Mouse (Mus musculus) urinary bladder, postnatal 14 days (tissue): ENCODE results near the gene Rps6.

ENCODE experiments used
- DNase-seq: peaks from one replicate; pipeline ENCODE4 v3.0.0; 2021; ENCODE audit warnings: low spot score

Gene Rps6

DNA sequence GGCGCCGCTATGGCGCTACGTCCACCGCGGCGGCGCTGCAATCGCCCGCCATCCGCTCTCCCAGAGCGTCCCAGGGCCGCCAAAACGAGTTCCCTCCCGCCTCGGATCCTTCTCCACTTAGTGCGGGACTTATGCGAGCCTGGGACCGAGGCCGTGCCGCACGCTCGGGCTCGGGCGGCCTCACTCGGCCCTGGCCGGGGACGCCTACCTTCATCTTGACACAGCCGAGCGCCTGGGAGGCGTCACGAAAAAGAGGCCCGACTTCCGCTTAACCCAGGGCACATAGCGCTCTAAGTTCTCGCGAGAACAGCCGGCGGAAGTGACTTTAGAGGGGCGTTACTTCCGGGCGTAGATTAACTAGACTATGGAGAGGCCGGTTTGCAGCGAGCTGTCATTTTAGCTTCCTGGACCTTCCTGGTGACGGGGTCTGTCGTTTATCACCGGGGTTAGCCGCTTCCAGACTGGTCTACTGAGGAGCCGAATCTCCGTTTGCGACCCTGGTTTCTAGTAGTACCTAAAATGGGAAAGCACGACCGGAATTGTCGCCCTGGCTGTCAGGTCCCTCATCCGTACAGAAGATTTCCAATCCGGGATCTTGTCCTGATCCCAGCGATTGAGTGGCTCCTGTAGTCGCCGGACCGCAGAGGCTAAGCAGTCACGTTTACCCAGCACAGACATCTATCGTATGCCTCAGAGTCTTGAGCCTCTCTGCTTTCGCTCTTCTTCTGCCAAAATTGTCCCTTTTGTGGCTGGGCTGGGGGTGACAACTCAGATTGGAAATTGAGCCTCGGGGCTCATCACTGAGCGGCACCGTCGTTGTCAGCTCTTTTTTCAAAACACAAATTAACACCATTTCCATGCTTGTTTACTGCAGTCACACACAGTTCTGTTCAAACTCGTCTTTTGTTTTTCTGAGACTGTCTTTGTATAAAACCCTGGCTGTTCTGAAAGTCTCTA is at the start of gene Rps6:
Gene Rps6, minus strand, starts transcription at position 300 of the 957 bp plus-strand sequence.
- peak; percentile 96 for DNase-seq

- no peak for DNase-seq
Observed at GRCm38 (mm10) chr4:86905869-86906268, 48.7 kb upstream of the Rps6 start.

DNA sequence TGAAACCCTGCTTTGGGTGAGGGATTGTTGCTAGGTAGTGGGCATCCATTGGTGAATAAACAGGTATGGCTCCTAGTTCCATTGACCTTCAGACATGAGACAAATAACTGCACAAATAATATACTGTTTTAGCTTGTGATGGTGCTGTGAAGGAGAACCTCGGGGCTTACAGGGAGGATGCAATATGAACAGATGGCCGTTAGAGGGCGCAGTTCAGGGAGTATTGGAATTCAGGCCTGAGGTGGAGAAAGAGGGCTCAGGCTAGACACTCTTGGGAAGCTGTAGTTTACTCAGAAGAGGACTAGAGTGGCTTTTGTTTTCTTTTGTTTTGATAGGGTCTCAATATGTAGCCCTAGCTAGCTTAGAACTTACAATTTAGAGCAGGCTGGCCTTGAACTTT is 47.8 kb upstream of the Rps6 start:
- DNase-seq: no peak

DNA sequence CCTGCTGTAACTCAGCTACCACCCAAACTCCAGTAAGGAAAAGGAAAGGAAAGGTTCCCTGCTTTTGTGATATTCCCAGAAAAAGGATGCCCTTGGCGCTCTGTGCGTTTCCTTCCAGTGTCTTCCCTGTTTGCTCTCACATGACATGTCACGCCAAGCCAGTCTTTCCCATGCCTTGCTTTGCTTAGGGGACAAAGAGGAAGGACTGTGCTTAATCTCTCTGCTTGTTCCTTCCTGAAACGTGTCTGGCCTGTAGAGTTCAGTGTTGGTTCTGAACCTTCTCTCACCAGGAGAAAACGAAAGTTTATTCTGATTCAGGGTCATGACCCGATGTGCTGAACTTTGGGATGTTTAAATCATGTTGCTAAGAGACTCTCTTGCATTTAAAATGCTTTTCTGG is 45.1 kb upstream of the Rps6 start:
- no peak for DNase-seq

GRCm38 (mm10) chr4:86898791-86899474 is 41.7 kb upstream of the Rps6 start:
- peak; percentile 20 for DNase-seq

- no peak for DNase-seq
Observed at GRCm38 (mm10) chr4:86897411-86897810, 40.2 kb upstream of the Rps6 start.

- no peak for DNase-seq
Observed at GRCm38 (mm10) chr4:86887879-86888278, 30.7 kb upstream of the Rps6 start.

GRCm38 (mm10) chr4:86886160-86886878 is 29.1 kb upstream of the Rps6 start:
- peak; percentile 31 for DNase-seq

- DNase-seq: no peak
Observed at GRCm38 (mm10) chr4:86885790-86886159, 28.6 kb upstream of the Rps6 start.

DNA sequence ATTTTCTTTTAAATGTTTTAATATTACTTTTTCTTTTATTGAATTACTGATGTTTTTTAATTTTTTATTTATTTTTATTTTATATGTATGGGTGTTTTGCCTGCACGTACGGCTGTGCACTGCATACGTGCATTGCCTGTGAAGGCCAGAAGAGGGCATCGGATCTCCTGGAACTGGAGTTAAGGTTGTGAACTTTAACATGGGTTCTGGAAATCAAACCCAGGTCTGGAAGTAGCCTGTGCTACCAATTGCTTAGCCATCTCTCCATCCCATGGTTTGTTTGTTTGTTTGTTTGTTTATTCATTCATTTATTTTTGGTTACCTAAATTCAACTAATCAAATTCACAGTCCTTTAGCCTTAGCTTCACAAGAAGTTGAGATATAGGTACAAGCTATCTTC is 27.7 kb upstream of the Rps6 start:
- peak; percentile 31 for DNase-seq

DNA sequence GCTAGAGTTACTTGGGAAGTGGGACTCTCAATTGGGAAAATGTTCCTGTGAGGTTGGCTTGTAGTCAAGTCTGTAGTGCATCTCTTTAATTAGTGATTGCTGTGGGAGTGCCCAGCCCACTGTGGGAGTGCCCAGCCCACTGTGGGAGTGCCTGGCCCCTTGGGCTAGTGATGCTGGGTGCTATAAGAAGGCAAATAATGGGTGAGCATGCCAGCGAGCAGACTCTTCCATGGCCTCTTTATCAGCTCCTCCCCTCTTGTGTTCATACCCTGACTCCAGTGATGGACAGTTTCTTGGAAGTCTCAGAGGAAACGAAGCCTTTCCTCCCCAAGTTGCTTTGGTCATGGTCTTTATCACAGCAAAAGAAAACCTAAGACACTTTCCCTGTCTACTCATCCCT is 25.2 kb upstream of the Rps6 start:
- DNase-seq: no peak

DNA sequence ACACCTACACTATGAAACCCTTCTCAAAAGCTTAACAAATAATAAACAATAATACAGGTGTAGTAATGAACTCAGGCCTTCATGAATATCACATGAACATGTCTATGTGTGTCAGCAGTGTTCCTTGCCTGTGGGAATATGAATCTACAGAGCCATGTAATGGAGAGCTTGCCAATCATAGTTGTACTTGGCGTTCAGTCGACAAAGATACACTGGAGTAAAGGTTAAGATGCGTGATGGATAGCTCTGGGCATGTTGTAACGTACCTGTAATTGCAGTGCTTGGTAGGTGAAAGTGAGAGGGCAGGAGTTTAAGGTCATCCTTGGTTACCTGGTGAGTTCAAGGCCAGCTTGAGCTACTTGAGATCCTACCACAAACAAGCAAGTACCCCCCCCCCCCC is 24.0 kb upstream of the Rps6 start:
- DNase-seq: no peak

DNA sequence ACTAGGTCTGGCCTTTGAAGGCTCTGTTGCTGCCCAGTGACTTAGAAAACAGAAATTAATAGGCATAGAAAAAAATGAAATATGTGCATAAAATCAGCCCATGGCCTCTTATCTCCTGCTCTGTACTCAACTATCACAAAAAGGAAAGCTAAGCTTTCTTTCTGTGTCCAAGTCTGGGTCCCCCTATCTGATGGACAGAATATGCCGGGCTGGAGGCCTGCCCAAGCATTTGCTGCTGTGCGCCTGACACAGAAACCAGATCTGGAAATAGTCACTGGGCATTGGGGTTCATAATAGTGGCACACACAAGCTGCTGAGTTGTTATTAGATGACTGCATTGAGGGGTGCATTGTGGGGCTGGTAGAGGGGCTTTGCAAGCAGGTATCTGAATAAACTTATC is 22.3 kb upstream of the Rps6 start:
- no peak for DNase-seq

DNA sequence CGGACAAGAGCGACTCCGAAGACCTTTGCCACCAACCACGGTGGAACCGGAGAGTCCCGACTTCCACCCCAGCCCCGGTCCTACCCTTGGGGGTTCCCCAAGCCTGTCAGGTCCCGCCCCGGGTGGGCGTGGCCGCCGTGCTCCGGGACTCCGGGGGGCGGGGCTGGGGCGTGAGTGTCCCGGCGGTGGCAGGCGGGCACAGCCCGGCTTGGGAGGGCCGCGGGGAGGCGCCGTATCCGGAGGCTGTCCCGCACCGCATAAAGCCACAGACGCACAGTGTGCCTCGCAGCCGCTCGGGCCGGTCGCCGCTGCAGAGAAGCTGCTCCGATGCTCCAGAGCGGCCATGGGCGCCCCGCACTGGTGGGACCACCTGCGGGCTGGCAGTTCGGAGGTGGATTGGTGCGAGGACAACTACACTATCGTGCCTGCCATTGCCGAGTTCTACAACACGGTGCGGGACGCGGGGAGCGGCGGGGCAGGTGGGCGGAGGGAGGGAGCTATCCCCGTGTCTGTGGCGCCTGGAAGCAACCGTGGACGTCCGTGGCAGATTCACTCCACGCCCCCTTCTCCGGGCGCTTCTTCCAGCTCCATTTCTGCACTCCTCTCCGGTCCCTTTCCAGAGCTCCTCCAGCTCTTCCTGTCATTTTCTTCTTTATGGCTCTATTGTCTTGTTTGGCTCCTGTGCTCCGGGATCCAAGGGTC is 17.1 kb upstream of the Rps6 start, which contains the start of gene Acer2:
Gene Acer2, plus strand, starts transcription at position 251 of the 702 bp plus-strand sequence.
- DNase-seq: peak; percentile 95

- no peak for DNase-seq
Observed at GRCm38 (mm10) chr4:86873072-86873471, 15.9 kb upstream of the Rps6 start.

DNA sequence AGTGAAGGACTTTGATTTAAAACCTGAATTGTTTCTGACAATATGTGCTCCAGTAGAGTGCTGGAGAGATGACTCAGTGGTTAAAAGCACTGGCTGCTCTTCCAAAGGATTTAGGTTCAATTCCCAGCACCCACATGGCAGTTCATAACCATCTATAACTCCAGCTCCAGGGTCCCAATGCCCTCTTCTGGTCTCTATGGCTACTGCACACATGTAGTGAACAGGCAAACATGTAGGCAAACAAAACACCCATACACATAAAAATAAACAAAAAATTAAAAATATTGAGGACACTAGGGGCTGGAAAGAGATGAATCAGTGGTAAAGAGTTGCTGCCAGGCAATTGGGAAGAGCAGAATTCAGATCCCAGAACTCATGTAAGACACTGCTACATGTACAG is 14.8 kb upstream of the Rps6 start:
- DNase-seq: no peak

GRCm38 (mm10) chr4:86864087-86864486 is 6.9 kb upstream of the Rps6 start:
- no peak for DNase-seq

DNA sequence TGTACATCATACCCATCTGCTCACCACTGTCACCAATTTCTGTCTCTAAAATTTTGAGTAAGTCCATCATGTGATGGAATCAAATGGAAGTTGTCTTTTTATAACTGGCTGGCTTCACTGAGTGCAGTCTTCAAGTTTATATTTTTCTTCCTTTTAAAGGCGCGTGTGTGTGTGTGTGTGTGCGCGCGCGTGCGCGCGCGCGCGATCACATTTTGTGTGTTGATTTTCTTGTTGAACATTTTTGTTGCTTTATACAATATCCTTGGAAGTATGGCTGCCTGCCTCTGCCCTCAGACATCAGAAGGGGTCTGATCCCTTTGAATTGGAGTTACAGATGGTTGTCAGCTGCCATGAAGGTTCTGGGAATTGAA is 843 bp upstream of the Rps6 start:
- DNase-seq: no peak

- DNase-seq: no peak
Observed at GRCm38 (mm10) chr4:86856304-86857112, 704 bp downstream of the Rps6 start.

GRCm38 (mm10) chr4:86852813-86853590 is 4.2 kb downstream of the Rps6 start:
- no peak for DNase-seq
